Mouse (Mus musculus) C2C12 (cell line): ENCODE results near the gene Fndc5.

ENCODE experiments used
- CTCF ChIP-seq: IDR thresholded peaks from one replicate; pipeline ENCODE4 v1.5.1; 2011; ENCODE audit not compliant: control insufficient read depth, insufficient read depth, insufficient read length
- MAX ChIP-seq: IDR thresholded peaks from one replicate; pipeline ENCODE4 v1.6.1; 2011; ENCODE audit warnings: mild to moderate bottlenecking, control low read depth

- TF ChIP-seq MAX: no peak
- TF ChIP-seq CTCF: no peak
These were observed 6.7 kb downstream of the Fndc5 start for GRCm38 (mm10) chr4:129143509-129143908.
